Mouse (Mus musculus) embryo, embryonic 10.5 days (tissue): Measurements from ENCODE around the gene Cherp.
A peak's percentile ranks its signal among the peaks of the same experiment; 100 is the strongest.

Source experiments
- DNase-seq: peaks from one replicate; pipeline ENCODE4 v3.0.0-alpha.2; 2015; ENCODE audit warnings: low spot score

The Cherp gene

DNA sequence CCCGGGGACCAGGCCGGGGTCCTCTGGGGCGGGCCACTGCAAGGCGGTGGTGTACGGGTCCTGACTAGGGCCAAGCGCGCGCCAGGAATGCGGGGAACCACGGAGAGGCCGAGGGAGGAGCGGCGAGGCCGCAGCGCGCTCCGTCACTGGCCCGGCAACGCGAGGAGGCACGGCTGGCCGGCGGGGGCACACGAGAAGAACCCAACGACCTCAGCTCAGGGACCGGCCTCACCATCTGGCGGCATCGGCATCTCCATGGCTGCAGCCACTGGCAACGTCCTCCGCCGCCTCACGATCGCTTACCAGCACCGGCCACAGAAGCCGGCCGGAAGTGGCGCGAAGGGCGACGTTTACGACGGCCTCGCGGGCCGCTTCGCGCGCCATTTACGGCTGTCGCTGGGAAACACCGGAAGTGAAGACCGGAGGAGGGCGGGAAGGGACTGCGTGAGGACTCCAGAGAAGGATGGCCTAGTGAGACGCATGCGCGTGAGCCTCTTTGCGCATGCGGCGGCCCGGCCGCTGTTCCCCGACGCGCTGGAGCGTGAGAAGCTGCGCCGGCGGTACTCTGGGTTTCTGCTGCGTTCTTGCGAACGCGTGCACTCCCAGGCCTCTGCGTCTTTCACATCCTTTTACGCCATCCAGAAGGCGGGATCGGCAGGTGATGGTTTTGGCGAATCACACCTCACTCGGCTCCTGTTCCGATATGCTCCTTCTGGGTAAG, at the start of gene Cherp:
Cherp (minus strand) TSS at position 401 of the 721 bp plus-strand sequence.
- peak; percentile 98 for DNase-seq

DNA sequence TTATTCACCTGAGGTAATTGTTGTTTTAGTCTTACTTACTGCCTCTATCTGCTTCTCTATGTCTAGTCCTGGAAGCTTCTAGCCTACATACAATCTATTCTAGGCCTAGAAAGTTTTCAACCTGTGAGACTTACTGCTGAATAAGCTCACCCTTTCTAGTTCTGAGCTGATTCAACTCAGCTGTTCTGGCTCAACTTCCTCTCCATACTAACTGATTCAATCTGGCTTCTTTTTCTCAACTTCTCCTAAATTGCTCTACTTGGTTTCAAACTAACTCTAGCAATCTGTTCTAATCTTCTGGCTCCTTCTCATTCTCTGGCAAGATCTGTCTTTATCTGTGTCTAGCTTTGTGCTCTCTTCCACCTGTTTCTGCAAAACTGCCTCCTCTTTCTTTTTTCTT, 46.9 kb upstream of the Cherp start:
- DNase-seq = no peak

DNA sequence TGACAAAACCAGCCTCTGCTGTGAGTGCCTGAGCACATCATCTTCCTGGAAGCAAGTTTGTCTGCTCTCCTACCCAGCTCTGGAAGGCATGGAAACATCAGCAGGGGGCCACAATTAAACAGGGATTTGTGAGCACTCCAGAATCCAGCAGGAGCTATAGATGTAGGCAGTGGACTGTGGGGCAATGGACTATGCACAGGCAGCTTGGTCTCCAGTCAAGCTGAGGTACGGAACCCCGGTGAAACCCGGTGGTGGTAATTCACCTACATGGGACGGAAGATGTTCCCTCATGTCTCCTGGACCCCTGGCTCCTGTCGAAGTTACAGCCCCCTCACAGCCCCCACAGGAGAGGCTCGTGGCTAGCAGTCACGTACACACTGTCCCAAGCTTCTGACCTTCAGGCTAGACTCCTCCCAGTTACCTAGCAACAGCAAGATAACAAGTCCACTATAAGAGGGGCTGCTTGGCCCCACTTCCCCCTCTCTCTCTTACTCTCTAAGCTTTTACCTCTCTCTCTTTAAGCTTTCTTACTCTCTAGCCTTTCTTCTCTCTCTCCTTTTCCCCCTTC, 42.5 kb upstream of the Cherp start:
- DNase-seq = no peak

DNA sequence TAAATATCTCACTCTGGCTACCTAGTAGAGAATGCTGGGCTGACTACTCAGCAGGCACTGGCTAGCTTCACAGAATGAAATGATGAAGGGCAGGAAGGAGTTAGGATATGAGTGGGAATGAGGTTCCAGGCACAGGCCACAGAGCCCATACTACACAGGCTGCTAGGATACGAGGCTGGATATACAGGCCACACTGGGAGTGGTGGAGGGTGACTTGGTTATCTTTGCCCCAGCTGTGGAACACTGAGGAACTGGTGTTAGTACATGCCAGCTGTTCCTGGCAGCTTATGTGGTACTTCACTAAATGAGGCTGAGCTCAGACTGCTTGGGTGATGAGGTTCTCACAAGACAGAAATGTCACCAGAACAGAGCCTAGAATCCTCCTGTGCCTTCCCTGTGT, 38.1 kb upstream of the Cherp start:
- no peak for DNase-seq

DNA sequence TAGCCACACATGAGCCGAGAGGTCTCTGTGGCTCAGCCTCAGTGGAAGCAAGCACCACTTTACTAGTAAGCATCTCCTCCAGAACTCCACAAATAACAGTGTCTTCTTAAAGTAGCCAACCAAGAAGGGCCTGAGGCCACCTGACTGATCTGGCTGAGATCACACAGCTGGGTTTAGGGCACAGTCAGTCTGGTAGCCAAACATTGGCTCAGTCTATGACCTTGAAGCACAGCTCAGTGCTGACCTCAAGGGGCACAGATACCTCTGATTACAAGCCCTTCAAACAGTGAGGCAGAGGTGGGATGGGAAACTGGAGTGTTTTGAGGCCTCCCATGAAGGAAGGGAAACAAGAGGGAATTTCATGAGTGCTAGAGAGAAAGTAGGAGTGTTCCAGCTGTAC, 37.6 kb upstream of the Cherp start:
- no peak for DNase-seq

DNA sequence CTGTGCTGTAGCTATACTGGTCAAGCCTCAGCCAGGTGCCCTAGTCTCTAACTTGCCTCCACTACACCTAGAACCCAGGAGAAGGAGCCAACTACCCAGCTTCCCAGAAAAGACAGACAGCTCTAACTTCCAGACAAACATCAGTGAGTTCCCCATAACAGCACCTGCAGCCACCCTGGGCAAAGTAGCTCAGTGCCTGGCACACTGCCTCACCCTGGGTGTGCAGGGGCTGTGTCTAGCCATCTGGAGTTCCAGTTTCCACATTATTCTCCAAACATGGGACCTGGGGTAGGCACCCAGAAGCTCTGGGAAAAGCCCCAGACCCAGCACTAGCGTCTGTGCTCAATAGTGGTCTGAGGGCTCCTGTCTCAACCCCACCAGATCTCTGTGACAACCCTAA, 32.5 kb upstream of the Cherp start:
- DNase-seq = no peak

DNA sequence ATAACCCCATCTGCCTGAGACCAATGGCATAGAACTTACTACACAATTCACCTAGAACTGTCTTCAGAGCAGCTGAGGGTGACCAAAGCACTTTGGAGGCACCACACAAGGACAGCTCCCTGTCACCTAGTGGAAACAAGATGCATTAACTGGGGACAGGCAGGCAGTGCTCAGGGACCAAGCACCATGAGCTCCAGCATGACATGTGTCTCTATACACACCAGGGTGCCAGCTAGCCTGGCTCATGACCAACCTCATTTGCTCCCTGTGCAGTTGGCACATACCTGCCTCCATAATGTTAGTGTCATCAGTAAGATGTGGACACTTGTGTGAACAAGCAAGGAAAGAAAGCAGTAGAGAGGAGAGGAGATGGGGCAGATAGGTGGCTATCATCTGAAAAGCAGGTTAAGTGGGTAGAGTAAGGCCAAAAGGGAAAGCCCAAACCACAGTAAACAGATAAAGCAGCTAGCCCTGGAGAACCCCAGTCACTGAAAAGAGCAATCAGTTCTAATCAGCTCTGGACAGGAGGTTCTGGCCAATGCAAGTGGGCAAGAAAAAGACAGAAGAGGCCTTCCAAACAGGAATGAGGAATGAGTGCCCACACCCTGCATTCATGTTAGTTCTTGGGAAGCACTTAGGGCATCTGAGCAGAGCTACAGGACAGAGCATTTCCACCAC, 29.8 kb upstream of the Cherp start:
- no peak for DNase-seq

DNA sequence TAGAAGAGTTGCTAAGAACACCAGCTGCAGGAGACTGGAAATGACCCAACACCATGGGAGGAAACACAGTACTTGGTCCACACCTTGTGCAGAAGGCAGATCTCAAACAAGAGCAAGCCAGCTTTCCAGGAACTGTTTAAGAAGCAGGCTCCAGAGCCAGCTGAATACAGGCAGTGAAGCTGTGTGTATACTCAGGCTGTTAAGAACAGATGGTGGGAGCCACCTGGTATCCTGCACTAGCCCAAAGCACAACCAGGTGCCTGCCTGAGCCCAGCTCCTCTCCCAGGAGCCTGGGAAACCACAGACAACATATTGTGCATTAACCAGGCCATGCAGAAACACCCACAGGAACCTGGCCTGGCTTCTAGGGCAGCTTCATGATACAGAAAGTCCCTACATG, 29.1 kb upstream of the Cherp start:
- no peak for DNase-seq

DNA sequence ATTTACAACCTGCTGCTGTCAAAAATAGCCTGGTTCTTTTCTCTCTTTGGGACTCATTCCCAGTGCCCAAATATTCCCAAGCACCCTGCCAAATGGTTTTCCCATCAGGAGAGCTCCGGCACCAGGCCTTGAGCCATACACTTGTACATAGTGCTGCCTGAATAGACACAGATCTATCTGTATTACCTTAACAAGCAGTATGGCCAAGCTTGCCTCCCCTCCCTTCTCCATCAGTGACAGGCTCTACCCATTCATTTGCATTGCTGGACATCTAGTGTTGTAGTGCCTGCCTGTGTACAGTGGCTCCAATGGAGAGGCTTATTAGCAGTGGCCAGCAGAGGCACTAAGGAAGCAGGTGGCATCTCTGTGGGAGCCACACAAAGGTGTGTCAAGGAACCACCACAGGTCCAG, 25.5 kb upstream of the Cherp start:
- DNase-seq = no peak

DNA sequence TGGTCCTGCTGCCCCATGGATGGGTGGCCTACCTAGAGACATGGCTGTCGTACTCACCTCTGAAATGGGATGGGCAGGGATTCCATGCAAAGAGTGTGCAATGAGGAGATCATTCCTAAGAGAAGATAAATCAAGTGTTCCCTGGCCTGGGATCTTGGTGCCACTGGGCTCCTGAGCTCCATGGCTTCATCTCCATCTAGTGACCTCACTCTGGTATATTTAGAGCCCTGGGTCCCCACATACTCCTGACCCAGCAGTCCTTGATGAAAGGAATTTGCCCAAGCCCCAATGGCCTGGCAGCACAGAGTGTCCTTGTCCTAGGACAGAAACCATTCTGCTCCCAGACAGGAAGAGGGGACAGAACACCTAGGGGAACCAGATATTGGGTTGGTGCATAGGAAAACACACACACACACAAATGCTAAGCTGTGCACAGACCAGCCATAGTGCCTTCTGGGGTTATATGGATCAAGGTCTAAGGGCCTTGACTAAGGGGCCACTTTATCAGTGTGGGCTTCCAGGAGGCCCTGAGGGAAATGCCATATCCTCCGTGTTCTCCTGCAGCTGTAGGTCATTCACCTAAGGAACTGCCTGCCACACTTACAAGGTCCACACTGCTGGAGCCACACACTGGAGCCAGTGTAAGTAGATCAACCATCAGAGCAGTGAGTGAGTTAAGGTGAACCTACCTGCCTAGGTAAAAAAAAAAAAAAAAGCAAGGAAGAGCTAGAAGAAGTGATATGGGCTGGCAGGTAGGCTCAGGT, 24.7 kb upstream of the Cherp start:
- no peak for DNase-seq

DNA sequence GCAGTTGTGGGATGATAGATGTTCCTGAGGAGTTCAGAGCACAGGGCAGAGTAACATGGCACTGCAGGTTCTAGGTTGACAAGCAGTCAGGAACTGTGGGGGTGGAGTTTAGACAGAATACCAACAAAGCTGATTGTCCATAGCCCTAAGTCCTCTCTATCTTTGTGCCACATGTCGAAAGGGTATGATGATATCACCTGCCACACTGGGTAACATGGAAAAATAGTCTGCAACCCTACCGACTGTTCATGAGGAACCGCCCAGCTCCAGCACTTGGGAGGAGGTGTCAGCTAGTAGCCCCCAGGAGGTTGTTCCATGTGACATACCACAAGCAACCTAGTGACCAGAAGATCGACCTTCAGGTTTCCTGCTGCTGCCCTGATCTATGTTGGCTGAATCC, 23.5 kb upstream of the Cherp start:
- no peak for DNase-seq

DNA sequence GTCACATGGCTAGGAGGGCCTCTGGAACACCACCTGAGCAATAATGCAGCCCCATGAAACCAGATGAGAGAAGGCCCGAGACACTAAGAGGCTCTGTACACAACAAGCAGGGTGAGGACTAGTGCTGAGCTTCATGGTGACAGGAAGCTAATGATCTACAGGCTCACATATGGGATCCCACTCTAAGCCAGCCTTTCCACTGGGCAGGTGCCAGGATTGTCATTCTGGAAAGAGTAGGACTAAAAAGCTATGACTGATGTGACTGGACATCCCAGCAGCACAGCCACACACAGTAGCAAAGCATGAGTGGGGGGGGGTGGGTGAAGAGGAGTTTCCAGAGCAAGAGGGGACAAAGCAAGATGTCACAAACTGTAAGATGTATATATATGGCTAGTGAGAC, 22.9 kb upstream of the Cherp start:
- DNase-seq = no peak

DNA sequence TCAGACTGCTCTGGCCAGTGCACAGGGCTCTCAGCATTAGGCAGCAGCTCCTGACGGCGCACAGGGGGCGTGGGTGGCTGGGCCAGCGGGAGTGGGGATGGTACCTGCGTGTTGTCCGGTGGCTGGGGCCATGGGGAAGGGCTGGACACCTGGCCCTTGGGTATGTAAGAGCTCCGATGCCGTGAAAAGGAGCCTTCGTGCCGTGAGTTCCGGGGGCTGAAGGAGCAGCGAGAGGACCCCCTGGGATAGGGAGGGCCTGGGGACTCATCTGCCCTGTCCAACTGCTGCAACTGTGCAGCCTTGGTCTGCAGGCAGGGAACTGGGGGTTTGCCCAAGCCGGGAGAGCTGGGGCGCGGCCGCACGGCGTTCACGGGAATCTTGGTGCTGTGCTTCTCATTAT, 21.2 kb upstream of the Cherp start:
- DNase-seq = no peak

DNA sequence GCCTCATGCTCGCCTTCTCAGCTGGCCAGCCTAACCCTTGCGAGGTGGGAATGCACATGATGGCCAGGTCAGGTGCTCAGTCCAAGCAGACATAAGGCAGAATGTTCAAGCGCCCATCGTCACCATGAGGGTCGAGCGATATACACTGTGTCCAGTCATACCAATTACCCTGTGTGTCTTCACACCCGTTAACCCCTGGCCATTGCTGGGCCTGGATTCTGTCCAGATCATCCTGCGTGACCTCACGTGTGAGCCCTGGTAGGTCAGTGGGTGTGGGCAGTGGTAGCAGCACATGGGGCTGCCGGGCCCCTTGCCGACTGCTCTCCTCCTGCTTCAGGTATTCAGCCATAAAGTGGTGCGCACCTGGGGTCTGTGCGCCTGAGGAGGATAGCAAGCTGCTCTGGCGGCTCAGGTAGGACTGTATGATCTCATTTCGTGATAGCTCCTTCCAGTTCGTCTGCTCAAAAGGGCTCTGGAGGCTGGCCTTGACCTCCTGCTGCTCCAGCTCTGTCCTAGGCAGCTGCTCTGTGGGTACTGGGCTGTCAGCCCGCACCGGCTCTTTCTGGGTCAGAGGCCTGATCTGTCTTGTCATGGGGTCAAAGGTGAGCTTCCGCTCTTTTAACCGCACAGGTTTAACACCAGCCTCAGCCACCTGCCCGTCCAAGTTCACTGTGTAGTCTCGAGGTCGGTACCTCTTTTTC, 20.5 kb upstream of the Cherp start:
- no peak for DNase-seq

DNA sequence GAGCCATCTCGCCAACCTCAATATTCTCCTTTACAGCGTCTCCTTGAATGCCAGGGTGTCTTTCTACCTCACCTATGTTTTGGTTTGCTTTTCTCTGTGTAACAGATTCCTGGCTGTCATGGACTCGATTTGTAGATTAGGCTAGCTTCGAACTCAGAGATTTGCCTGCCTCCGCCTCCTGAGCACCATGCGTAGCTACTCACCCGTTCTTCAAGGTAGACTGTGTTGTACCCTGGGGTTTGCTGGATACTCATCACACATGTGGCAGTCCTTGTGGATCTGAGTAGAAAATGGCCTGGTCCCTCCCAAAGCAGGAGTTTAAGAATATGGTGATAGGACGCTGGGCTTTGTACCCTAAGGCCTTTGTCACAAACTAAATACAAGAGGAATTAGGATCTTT, 18.4 kb upstream of the Cherp start:
- peak; percentile 25 for DNase-seq

DNA sequence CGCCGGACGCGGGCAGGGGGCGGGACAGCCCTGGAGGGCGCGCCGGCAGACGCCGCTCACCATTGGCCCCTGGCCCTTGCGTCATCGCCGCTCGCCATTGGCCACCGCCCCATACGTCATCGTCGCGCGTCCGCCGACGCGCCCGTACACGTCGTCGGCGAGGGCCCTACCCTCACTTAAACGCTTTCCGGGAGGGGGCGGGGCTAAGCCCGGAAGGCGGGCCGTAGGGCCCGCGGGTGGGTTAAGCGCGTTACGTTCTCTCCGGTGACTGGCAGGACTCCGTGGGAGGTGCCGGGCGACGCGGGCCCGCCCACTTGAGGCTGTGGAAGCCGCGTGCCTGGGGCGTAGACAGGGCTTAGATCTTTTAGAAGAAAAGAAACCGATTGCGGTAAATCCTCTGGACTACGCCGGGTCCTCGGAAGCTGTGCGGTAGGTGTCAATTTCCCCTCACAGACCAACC, 17.6 kb upstream of the Cherp start:
- DNase-seq = peak; percentile 98

DNA sequence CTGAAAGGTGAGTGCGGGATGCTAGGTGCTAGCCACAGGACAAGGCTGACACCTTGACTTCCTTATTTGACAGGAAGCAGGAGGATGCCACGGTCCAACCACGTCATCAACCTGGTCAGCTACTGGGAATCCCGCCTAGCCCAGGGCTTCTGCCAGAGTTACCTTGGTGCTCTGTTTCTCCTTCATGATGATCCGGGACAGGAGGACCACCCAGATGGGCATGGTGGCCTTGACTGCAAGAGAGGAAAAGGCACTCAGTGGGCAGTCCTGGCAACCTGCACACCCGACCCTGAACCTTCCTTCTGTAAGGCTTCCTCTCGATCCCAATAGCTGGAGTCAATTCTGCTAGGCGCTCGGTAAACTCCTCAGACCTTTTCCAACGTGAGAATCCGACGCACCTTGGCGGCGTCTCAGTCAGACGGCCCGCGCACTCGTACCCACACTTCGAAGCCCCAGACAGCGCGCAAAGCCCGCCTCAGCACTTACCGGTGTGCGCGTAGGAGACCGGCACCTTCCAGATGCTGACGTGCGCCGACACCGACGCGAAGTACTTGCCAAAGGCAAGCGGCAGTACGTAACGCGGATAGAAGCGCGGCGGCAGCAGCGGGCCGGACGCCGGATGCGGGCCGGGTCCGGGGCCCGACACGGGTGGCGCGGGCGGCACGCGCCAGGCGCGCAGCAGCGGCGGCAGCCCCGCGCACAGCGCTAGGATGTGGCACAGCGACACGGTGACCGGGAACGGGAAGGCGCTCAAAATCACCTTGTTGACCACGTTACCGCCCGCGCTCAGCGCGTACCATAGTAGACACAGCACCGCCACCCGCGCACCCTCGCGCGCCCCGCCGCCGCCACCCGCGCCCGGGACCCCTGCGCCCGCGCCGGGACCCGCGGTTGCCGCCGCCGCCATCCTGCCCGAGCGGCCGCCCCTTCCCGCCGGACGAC, 16.9 kb upstream of the Cherp start, which contains the start of gene Slc35e1:
Slc35e1 (minus strand) TSS at position 935 of the 942 bp plus-strand sequence.
- peak; percentile 22 for DNase-seq

DNA sequence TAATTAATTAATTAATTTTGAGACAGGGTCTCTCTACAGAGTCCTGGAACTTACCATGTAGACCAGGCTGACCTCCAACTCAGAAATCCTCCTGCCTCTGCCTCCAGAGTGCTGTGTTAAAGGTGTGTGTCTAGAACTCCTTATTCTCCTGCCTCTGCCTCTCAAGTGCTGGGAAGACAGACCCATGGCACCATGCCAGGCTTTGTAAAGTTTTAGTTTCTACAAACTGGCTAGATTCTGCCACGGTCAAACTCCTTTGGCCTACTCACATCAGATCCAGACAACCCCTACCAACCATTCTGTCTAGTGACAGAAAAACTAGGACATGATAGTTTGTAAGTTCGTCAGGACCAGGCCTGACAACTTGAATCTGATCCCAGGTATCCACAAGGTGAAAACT, 16.0 kb upstream of the Cherp start:
- DNase-seq = no peak

DNA sequence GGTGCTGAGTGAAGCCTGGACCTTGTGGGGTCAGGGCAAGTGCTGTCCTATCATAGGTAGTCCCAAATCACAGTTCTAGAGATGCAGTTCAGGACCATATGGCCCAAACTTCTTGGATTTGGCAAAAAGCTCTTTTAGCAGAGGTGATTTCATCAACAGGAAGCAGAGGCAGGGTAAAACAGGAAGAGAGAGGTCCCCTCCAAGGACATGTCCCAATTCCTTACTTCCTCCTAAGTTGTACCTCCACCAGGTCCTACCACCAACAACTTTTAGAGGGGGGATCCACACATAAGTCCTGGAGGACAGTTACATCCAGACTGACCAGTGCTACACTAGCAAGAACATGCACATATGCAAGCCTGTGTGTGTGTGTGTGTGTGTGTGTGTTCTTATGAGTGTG, 12.0 kb upstream of the Cherp start:
- no peak for DNase-seq

DNA sequence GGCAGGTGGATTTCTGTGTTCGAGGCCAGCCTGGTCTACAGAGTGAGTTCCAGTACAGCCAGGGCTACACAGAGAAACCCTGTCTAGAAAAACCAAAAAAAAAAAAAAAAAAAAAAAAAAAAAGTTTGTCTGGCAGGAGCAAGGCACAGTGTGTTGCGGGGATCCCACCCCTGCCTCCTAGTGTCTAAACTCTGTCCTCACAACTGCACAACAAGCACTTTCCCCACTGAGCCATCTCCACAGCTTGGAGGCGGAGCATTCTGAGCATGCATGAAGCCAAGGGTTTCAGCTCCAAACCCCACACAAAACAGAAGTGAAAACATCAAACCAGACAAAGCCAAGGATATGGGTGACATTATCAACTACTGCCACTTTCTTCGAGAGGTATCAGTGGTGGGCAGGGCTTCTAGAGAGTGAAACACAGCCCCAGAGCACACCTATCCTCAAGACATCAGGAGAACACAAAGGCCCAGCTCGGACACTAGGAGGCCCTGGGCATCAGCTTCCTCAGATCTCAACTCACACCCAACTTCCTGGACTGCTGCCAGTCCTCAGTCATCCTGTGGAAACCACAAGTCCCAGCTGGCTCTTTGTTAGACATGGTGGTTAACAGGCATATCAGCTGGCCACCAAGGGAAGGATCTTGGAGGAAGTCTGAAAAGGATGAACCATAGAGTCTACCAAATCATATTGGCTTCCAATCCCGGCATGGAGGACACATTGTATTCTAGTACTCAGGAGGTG, 10.6 kb upstream of the Cherp start:
- DNase-seq = no peak
